Mouse (Mus musculus) cerebellum, adult 2 months (tissue): ENCODE measurements around the gene Mtm1. TPM values are rescaled to one million over a fixed set of nuclear protein-coding genes. Genes with fewer than 3 reads are reported as not detected.
A peak's percentile ranks its signal among the peaks of the same experiment; 100 is the strongest.

ENCODE experiments used
- DNase-seq, 2 experiments: peaks; one replicate each; pipeline ENCODE4 v3.0.0; 2021
- H3K27ac ChIP-seq: fragments of 200-500 bp; 2 replicates; pipeline ENCODE4 v1.5.1; 2012; ENCODE audit warnings: low read length, control low read depth, inconsistent platforms; ENCODE audit not compliant: insufficient read depth
- H3K27me3 ChIP-seq: fragments of 200-500 bp; 2 replicates; pipeline ENCODE4 v1.6.1; 2012; ENCODE audit warnings: inconsistent platforms, mild to moderate bottlenecking, low read length, moderate library complexity; ENCODE audit not compliant: control insufficient read depth, insufficient read depth
- H3K4me1 ChIP-seq: fragments of 200-500 bp; 2 replicates; pipeline ENCODE4 v1.6.1; 2011; ENCODE audit warnings: low read length; ENCODE audit not compliant: control insufficient read depth, insufficient read depth
- H3K4me3 ChIP-seq: fragments of 200-500 bp; replicated peaks from 2 replicates; pipeline ENCODE3; 2011; ENCODE audit warnings: mild to moderate bottlenecking, low read depth, low read length, control low read depth; ENCODE audit not compliant: insufficient read depth
- CTCF ChIP-seq: fragments of 200-500 bp; IDR thresholded peaks from 2 replicates; pipeline ENCODE4 v1.5.1; 2011; ENCODE audit warnings: low read depth, mild to moderate bottlenecking, control low read depth, low read length, moderate library complexity, borderline replicate concordance; ENCODE audit not compliant: insufficient read depth
- POLR2A ChIP-seq: fragments of 200-500 bp; IDR thresholded peaks from 2 replicates; pipeline ENCODE4 v1.6.1; 2011; ENCODE audit warnings: low read length, control low read depth, borderline replicate concordance; ENCODE audit not compliant: insufficient read depth
- WGBS: fragments of 180-500 bp; shearing (Covaris S2); methylation state at CpG from one replicate; pipeline ENCODE4 v1.1.7; 2018; 5-methylcytosine and 5-hydroxymethylcytosine counted together
- polyA plus RNA-seq: library from polyadenylated mRNA; depleted of rRNA; stranded (reverse); fragments of >200 nt; gene quantifications from 2 replicates; pipeline ENCODE4 v1.2.3, GENCODE M21; 2012

Gene Mtm1
- polyA plus RNA-seq, 1 experiment = 10.0 TPM

DNA sequence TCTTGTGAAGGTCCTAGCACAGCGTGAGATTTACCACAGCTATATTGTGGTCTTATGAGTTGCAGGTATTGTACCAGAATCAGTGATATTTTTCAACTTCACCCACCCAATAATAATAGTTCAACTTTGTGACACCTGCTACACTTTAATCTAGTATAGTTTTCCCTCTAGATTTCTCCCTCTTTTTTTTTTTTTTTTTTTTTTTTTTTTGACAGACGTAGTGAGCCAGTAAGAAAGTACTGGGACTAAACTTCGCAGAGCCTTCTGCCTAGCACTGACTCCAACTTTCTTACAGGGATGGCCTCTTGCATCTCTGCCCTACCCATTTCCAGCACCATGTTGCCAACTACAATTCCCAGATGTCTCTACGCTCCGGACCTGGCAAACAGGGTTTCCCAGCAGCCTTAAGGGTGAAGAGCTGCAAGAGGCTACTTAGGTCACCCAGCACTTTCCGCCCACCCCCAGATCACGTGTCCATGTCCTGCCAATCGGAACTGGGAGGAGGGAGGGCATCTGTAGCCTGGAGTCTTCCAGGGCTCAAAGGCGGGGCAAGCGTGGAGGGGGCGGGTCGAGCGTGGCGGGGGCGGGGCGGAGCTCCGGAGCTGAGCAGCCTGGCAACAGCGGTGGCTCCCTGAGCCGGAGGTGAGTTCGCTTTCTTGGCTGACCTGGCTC lies 4.0 kb downstream of the Mtm1 start:
- H3K27me3 ChIP-seq = no peaks in the 10 kb centered on the region
- DNase-seq = peak; percentile 81 to 92
- no peak for TF ChIP-seq CTCF
- TF ChIP-seq POLR2A = peak; percentile 31; the same call in 1 of the 2 replicates
- WGBS = 13% methylated on average over 17 of the region's 20 CpGs
- H3K27ac ChIP-seq = no peak overlapping the region
- H3K4me1 ChIP-seq = no peaks in the 10 kb centered on the region
- peak overlapping the region; percentile 61 for H3K4me3 ChIP-seq

DNA sequence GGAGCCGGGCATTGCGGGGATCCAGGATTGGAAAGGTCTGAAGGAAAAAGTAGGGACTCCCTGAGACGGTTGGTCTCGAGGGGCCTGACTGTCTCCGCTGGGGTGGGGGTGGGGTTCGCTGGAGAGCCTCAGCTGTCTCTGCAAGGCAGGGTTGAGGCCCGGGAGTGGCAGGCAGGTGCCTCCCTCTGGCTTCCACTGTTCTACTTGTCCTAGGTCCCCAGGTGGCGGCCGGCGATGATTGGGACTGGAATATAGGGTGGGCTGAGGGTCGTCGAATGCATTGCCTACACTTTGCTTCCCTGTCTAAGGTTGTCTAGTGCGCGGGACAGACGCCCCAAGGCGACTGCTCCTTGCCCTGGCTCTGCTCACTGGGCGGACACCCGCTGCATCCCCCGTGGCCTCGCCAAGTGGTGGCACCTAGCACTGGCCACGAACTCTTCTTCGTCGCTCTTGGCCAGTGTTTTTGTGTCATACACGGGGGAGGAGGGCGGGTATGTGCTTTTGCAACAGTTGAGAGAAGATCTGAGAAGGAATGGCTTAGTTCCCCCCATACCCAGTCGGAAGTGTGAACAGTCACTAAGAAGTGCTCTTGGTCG lies 4.6 kb downstream of the Mtm1 start:
- DNase-seq = peak in 1 of 2 experiments; percentile 38
- TF ChIP-seq CTCF (no peak), POLR2A (no peak)
- Histone ChIP-seq H3K27me3 (no peaks in the 10 kb centered on the region), H3K4me1 (no peaks in the 10 kb centered on the region), H3K27ac (no peak overlapping the region), H3K4me3 (peak overlapping the region; percentile 61)
- WGBS = 6% methylated on average over 27 of the region's 27 CpGs

DNA sequence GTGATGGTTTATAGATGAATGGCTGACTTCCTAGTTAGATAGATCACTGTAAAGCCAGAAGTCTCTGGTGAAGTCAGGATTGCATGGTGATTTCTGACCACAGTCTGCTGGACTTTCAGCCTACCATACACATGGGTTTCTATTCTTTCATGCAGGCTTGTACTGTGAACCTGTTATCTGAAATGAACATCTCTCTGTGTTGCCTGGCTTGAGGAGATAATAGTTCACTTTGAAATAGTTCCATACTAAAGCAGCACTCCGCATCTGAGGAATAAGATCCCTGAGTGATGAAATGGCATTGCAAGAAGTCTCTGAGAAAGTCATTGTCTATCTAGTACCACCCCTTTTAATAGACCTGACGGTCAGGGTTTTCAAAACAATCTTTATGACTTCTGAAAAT lies 6.3 kb downstream of the Mtm1 start:
- no peak for DNase-seq
- Histone ChIP-seq H3K27ac (no peak overlapping the region), H3K27me3 (no peaks in the 10 kb centered on the region), H3K4me3 (no peak overlapping the region), H3K4me1 (peaks cover 4% of the 10 kb centered on the region)
- 91% methylated on average over 2 of the region's 2 CpGs for WGBS
- no peak for TF ChIP-seq CTCF
- TF ChIP-seq POLR2A = no peak

DNA sequence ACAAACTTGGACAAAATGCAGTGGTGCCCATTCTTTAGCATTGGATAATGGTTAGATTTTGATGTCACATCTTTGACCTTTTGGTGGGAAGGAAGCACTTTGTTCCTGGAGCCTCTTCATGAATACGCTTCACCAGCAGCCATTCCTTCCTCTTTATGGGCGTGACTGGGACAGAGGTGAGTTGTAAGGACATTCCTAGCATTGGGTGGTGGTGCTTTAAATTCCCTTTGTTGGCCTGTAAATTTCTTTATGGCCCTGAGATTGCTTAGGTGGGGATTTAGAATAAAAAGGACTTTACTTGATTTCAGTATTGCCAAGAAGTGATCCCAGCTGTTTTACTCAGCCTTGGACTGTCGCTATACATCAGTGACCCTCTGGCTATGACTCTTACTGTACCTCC lies 8.3 kb downstream of the Mtm1 start:
- TF ChIP-seq POLR2A (no peak), CTCF (no peak)
- no peak overlapping the region for H3K4me3 ChIP-seq
- no peak for DNase-seq
- H3K27ac ChIP-seq = no peak overlapping the region
- WGBS = 95% methylated on average over 3 of the region's 3 CpGs
- H3K4me1 ChIP-seq = peaks cover 4% of the 10 kb centered on the region
- no peaks in the 10 kb centered on the region for H3K27me3 ChIP-seq

DNA sequence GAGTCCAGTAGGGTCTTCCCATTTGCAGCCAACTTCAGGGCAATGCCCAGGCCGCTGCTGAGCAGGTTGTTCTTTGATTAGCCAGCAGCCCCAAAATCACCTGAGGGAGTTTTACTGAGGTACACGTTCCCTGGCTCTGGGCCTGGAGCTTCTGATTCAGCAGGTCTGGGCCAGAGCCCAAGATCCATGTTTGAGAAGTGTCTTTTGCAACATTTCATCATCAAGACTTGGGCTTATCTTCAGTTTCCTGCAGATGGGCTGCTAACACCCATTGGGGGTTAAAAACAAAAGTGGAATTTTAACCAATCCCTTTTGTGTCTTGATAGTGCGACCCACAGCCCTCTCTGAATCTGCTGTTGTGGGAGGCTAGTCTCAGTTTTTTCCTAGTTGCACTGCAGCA lies 10.3 kb downstream of the Mtm1 start:
- no peaks in the 10 kb centered on the region for H3K27me3 ChIP-seq
- H3K4me1 ChIP-seq = peaks cover 4% of the 10 kb centered on the region
- no peak for TF ChIP-seq CTCF
- TF ChIP-seq POLR2A = no peak
- no peak overlapping the region for H3K4me3 ChIP-seq
- H3K27ac ChIP-seq = 0 out of 2 replicates have a peak overlapping the region, but pooled peaks have one; percentile 20
- 37% methylated on average over 3 of the region's 3 CpGs for WGBS
- DNase-seq = peak; percentile 46 to 62

DNA sequence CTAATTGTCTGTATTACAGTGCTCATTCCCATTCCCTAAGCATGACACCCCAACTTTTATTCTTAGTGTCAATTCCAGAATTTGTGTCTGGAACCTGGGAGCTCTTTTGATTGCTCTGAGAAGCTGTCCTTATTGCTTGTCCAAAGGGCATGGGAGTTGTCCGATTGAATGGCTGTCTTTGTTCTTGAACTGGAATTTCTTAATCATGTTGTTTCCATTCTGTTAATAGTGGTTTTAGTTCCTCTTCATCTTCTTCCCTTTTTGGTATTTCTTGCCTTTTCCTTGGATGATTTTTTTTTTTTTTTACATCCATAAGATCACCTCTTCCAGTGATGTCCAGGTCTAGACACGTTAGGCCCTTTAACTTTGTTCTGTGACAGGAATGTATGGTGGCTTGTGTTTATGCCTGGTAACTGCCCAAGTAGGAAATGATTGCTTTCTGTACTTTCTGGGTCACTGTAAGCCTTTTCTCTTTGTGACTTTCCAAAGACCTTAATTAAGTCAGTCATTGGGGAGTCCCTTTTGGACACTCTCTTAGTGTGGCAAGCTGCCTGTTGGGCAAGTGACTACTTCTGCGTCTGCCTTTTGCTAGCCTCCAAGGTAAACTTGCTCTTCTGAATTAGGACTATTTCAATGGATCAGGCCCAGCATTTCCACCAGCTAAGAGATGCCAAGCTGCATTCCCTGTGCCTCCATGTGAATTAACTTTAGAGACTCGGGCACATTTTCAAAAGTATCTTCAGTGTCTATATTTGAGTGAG lies 12.3 kb downstream of the Mtm1 start:
- TF ChIP-seq CTCF (no peak), POLR2A (no peak)
- Histone ChIP-seq H3K4me3 (no peak overlapping the region), H3K27ac (no peak overlapping the region), H3K4me1 (peaks cover 4% of the 10 kb centered on the region), H3K27me3 (no peaks in the 10 kb centered on the region)
- WGBS = 57% methylated on average over 4 of the region's 4 CpGs
- DNase-seq = peak in 1 of 2 experiments; percentile 12

DNA sequence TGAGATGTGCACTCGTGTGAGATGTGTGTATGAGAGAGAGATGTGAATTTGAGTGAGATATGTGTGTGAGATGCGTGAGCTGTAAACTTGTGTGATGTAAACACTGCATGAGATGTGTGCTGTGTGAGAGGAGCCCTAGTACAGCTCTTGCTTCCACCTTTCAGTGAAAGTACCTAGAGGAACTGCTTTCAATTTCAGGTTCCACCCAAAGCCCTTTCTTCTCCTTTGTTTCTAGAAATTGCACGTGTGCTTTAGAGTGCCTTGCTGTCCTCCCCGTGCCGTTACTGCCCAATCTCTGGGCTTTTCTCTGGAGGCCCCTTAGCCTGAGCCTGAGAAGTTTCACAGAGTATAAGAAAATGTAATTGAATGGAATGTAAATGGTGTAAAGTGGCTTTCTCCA lies 16.3 kb downstream of the Mtm1 start:
- no peak for DNase-seq
- TF ChIP-seq POLR2A (no peak), CTCF (no peak)
- Histone ChIP-seq H3K27me3 (no peaks in the 10 kb centered on the region), H3K27ac (no peak overlapping the region), H3K4me1 (no peaks in the 10 kb centered on the region), H3K4me3 (no peak overlapping the region)
- 78% methylated on average over 5 of the region's 5 CpGs for WGBS
